Mouse (Mus musculus) olfactory bulb, adult 2 months (tissue): ENCODE results near the gene Diaph3.

Source experiments
- CTCF ChIP-seq: fragments of 200-500 bp; IDR thresholded peaks from 2 replicates; pipeline ENCODE4 v1.5.1; 2012; ENCODE audit warnings: low read depth, mild to moderate bottlenecking, low read length, moderate library complexity; ENCODE audit not compliant: insufficient read depth
- POLR2A ChIP-seq: fragments of 200-500 bp; IDR thresholded peaks from 2 replicates; pipeline ENCODE4 v1.6.1; 2012; ENCODE audit warnings: mild to moderate bottlenecking, low read depth, low read length, moderate library complexity; ENCODE audit not compliant: insufficient read depth

DNA sequence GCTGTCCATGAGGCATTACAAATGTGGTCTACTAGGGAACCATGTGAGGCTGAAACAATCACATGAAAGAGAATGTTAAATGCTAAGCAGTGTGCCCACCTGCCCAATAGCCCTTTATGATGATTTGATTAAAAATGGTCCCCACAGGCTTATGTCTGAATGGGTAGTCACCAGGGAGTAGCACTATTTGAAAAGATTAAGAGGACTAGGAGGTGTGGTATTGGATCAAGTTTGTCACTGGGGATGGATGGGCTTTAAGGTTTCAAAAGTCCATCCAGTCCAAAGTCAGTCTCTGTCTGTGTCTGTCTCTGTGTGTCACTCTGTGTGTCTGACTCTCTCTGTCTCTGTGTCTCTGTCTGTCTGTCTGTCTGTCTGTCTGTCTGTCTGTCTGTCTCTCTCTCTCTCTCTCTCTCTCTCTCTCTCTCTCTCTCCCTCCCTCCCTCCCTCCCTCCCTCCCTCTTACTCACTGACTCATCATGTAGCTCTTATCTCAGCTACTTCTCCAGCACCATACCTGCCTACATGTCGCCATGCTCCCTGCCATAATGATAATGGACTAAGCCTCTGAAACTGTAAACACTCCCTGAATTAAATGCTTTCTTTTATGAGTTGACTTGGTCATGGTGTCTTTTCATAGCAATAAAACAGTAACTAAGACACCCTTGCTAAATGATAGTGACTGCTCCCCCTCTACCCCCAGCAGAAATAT, 41.5 kb downstream of the Diaph3 start:
- TF ChIP-seq CTCF = no peak
- no peak for TF ChIP-seq POLR2A
